Mouse (Mus musculus) mouse embryonic stem cell (cell line): ENCODE results near the gene Nipsnap2.
"Not testable (repeated sequence)": the region's sequence is repeated elsewhere in the genome, so short reads cannot be mapped to it uniquely, and the experiment has no call there.

Experiments
- in situ Hi-C, 2 experiments: fragments of 300-500 bp; cut with MboI; formaldehyde crosslinking; loops; 1 replicate in 1 of 2; 3 replicates in 1 of 2; pipeline ENCODE4 v1.14.3; 2019 to 2020; ENCODE audit warnings: low sequenced_read_pairs in 2 of 2, low pct_unique_long_range_greater_than_20kb in 1 of 2, mixed read lengths in 1 of 2; ENCODE audit not compliant: unreplicated experiment in 1 of 2

The Nipsnap2 gene

DNA sequence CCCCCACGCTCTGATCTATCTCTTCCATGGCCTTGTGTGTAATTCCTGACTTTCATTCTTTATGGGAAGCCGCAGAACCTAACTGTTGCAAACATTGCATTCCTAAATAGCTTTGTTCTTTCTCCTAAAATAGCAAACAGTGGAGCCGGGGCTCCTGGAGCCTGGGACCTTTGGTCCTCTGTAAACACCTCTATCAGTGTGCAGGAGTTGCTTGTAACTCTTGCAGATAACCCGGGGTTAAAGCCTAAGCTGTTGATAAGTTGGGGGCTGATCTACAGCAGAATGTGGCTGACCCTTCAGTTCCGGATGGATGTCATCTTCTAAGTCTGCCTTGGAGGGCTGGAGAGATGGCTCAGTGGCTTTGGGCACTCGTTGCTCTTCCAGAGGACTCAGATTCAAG is 19.2 kb downstream of the Nipsnap2 start:
- in situ Hi-C loops, result loop anchor here in 1 of 2 experiments (10.0 kb wide), 1 partner anchor 129 kb away; no protein-coding TSS in a partner anchor

DNA sequence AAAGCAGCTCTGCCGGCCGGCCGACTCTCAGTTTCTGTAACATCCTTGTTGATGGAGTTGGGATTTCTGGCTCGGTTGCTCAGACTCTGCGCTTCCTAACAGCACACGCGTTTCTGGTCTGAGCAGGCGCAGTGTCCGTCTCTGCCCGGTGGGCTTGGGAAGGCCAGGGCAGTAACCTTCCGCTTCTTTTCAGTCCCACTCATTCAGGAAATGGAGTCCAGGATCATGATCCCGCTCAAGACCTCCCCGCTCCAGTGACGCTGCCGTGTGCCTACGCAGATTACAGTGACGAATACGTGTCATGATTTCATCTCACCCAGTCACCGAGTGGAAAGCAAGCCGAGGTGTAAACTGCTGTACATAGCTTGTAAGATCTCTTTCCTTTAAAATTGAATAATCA is 32.0 kb downstream of the Nipsnap2 start:
- in situ Hi-C loops, result no loop called here

DNA sequence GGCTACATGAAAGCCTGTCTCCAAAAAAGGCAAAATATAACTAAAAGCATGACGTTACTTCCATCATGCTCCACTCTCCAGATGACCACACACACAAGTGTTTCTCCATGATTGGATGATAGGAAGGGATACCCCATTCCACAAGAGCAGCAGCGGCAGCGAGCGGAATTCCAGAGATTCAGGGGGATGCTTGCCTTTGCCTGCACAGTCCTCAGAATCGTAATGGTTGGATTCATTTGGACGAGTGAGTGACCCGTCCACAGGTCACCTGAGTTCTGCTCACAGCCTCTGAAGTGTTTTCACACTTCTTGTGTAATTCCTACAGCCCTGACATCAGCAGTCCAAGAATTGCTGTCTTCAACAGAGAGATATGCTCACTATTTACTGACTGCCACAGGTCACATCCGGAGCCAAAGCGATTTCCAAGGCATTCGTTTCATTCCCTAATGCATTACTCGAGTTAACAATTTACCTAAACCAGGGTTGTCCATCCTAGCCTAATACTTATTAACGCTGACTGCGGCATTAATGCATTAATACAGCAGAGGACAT is 35.1 kb downstream of the Nipsnap2 start:
- in situ Hi-C loops, result no loop called here

DNA sequence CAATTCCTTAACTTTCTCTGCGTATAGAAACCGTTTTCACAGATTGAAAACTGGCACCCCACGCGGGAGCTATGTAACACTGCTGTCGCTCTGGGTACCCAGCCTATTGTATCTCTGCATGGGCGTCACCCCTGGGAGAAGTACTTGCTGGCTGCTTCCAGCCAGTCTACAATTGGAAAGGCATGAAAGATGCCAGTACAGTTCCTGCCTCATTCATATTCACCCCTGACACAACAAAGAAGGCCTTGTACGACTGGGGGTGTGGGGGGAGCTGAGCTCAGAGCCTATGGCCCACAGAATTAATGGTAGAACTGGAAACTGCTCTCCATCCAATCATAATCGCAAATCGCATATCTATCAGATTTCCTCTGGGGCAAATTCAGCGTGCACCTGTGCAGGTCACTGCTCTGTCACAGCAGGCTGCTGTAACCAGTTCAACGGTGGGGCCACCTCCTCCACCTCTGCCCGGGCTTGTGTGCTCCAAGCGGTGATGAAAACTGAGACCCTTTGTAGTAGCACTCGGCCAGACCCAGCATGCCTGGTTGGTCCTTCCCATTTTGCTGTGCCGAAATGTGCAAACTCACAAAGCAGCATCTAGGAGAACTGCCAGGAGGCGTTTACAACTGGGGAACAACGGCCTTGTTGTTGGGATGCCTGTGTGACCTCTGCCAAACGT is 37.1 kb downstream of the Nipsnap2 start:
- in situ Hi-C loops, result no loop called here

DNA sequence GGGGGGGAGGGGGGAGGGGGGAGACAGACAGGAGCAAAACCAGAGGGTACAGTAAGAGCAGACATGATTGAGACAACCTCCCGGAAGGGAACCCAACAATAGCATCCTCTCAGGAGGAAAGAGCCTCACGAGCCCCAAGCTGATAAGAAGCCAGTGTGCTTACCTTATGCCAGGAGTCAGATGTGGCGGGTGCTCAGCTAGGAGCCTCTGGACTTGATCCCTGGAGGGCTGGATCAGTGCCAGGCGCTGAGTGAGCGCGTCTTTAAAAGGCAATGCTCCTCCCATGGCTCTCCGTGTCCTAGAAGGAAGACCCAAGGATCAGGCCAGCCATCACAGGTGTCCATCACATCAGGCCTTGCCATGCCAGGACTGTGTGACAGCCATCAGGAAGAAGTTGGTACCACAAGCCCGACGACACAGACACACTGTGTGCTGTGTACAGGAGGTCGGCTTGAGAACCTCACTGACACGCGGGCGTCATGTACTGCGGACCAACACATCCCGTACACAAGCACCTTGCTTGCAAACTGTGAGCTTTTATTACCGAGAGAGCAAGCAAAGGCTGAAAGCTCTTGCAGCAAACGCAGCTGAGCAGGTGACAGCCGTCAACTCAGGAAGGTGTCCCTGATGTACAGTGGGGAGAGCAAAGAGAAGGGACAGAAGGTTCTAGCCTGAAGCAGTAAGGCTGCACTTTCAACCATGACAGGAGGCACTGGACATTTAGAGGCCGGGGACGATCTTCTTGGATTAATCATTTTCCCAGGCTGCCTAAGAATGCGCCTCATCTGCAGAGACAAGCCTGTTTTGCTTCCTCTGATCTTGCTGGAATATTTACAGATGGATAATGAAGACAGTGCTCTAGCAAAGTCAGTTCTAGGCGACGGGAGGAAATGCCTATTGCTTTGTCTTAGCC is 45.8 kb downstream of the Nipsnap2 start:
- in situ Hi-C loops, result no loop called here

DNA sequence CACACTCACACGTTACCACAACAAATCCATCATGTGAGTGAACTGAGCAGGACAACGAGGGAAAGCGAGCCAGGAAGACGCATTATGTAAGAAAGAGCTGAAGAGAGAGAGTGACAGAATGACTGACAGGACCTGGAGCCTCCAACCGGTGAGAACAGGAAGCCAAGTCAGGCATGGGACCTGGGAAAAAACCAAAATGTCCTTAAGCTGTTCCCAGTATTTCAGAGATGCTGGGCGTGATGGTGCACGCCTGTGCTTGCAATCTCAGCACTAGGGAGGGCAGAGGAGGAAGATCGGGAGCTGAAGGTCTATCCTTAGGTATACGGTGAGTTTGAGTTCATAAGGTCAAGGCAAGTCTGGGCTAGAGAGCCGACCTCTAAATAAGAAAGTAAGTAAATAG is 47.6 kb downstream of the Nipsnap2 start:
- in situ Hi-C loops, result no loop called here

DNA sequence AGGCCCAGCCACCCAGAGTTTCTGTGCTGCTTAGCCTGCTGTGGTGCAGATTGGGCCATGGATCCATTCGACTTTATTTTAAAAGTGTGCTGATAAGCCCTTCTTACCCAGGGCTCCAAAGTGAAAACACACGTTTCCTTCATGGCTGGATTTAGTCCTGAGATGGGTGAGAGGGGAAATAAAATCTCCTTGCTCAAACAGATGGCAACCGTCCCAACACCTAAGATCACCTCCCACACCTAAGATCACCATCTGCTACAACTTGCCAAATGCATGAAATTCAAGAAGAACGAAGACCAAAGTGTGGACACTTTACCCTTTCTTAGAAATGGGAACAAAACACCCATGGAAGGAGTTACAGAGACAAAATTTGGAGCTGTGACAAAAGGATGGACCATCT is 48.5 kb downstream of the Nipsnap2 start:
- in situ Hi-C loops, result not testable (repeated sequence)

DNA sequence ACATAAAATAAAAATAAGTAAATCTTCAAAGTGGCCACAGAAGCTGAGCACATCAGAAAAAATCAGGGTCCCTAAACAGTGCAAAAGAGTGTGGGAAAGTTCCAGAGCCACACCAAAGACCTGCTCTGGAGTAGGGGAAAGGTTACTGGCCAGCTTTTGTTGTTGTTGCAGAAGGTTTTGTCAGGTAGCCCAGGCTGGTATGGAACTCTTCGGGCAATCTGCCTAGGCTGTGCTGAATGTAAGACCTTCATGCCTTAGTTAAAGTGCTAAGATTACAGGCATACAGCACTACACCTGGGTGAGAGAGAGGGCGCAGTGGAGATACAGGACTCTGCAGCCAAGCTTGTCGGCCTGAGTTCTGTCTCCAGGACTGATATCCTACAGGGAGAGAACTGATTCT is 49.8 kb downstream of the Nipsnap2 start:
- in situ Hi-C loops, result no loop called here

DNA sequence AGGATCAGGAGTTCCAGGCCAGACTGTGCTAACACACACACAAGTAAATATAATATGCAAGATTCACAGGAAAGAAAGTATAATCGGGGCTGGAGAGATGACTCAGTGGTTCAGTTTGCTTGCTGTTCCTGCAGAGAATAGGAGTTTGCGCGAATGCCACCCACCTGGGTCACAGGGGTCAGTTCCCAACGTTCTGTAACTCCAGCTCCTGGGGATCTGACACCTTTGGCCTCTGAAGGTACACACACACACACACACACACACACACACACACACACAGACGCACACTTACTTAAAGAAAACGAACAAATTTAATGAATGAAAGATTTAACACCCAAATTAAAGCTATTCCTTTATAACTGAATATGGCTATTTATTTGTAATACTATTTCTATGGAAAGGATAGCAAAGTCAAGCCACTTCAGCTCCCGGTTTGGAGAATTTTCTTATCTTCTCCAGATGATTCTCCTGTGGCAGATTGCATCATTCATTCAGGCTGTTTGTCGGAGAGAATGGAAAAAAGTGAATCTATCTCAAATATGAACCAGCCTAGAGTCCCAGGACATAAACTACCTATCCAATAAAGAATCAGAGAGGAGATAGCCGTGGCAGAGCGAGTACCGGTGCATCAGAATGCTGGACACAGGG is 53.6 kb downstream of the Nipsnap2 start:
- in situ Hi-C loops, result no loop called here

DNA sequence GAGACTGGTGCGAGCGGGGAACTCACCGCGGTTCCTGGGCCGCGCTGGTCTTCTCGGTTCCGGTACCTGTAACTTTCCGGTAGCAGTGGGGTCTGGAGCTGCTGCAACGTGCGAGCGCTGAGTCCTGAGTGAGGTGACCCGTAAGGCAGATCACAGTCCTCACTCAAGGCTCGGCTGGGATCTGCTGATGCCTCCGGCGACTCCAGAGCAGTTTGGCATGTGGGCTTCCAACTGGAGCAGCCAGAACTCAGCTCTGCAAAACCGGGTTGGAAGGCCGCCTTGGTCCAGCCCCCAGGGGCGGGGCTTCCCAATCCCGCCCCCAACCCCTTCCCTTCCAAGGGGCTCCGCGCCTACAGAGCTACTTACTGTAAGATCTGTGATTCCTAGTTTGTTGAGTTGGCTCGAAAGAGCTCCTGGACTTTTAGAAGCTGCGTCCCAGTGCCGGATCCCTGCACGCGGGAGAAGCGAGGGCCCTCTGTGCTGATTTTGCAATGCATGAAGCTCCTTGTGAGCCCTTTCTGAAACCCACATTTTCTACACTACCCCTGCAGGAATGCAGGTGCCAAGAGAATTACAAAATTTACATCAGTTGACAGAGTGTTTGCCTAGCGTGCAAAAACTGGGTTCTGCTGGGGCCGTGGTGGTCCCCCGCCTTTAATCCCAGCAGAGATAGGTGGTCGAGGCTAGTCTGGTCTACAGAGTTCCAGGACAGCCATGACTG is 54.3 kb downstream of the Nipsnap2 start:
- in situ Hi-C loops, result no loop called here

DNA sequence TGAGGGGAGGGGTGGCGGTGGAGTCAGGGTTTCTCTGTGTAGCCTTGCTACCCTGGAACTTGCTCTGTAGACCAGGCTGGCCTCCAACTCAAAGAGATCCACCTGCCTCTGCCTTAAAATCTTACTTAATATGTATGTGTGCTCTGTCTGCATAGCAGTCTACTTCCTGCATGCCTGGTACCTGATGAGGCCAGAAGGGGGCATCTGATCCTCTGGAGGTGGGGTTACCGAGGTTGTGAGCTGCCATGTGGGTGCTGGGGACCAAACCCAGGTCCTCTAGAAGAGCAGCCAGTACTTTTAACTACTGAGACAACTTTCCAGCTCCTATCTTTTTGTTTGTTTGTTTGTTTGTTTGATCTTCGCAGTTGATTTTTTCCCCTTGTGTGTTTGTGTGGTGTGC is 55.3 kb downstream of the Nipsnap2 start:
- in situ Hi-C loops, result no loop called here

DNA sequence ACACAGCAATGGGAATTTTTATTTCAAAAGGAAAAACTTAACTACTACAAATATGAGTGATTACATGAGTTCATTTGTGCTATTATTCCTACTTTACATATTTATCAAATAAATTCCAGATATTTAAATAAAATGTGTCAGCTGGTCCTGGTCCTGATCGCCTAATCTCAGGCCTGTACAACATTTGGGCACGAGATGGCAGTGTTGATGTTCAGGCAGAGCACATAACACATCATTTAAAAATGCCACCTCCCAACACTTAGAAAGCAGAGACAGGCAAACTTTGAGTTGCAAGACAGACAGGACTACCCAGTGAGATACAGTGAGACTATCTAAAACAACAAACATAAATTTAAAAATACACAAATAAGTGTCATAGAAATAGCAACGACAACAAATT is 57.3 kb downstream of the Nipsnap2 start:
- in situ Hi-C loops, result no loop called here

DNA sequence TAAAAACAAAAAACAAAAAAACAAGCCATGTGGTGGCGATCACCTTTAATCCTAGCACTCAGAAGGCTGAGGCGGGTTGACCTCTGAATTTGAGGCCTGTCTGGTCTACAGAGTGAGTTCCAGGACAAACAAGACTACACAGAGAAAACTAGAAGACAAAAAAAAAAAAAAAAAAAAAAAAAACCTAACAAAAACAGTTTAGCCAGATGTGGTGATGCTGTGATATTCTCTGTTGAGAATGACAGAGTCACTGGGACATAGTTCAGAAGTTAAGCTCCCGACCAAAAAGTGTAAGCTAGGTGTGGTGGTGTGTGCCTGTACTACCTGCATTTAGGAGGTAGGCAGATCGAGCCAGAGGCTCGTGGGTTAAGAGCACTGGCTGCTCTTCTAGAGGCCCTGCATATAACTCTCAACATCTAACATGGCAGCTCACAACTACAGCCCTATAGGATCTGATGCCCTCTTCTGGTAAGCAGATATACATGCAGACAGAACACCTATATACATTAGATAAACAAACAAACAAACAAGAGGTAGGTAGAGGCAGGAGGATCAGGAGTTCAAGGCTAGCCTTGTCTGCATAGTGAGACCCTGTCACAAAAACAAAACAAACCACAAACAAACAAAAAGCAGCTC is 60.5 kb downstream of the Nipsnap2 start:
- in situ Hi-C loops, result no loop called here

DNA sequence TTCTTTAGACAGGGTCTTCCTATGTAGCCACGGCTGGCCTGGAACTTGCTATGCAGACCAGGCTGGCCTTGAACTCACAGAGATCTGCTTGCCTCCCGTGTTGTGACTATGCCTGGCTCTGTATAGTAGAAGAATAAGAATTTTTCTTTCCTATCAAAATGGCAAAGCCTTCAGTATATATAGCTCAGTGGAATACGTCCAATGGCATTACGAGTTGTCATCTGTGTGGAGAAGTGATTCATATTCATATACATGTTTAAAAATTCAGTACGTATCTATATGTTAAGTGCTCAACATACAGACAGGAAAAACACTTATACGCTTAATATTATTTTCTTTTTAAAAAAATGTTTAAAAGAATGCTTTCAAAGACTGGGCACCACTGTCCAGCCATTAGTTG is 61.3 kb downstream of the Nipsnap2 start:
- in situ Hi-C loops, result no loop called here

DNA sequence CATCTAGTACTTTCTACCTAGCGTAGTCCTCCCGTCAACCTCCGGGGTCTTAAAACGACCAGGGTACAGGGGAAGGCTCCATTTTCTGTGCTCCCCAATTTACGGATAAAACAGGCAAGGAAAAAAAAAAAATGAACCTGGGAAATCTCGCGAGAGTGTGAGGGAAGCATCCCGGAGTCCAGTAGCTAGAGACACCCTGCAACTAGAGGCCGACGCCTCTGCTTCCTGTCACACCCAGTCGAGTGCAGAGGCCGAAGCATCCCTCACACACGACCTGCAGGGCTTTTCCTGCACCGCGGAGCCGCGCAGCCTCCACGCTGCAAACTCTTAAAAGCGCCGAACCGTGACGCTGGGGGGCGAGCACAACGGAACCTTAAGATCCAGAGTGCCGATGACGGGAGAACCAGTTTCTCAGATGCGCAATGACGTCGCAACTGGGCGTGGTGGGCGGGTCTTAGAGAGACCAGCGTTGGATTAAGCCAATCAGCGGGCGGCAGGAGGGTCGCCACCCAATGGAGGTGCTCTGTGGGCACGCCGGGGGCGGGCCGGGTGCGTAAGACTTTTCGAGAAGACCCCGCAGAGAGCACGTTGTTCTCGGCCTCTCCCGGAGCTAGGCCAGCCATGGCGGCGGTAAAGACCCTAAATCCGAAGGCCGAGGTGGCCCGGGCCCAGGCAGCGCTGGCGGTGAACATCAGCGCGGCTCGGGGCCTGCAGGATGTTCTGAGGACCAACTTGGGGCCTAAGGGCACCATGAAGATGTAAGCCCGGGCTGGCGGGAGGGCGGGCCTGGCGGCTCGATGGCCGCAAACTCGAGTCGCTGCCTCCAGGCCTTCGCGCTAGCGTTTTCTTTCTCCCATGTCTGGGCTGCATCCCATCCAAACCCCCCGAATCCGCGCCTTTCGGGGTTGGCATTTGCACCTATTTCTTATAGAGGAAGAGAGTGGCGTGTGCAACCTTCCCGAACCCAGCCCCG is 62.2 kb downstream of the Nipsnap2 start, which contains the start of gene Psph:
TSS of gene Psph (minus strand) at position 632 of the 973 bp plus-strand sequence.
- in situ Hi-C loops, result no loop called here

DNA sequence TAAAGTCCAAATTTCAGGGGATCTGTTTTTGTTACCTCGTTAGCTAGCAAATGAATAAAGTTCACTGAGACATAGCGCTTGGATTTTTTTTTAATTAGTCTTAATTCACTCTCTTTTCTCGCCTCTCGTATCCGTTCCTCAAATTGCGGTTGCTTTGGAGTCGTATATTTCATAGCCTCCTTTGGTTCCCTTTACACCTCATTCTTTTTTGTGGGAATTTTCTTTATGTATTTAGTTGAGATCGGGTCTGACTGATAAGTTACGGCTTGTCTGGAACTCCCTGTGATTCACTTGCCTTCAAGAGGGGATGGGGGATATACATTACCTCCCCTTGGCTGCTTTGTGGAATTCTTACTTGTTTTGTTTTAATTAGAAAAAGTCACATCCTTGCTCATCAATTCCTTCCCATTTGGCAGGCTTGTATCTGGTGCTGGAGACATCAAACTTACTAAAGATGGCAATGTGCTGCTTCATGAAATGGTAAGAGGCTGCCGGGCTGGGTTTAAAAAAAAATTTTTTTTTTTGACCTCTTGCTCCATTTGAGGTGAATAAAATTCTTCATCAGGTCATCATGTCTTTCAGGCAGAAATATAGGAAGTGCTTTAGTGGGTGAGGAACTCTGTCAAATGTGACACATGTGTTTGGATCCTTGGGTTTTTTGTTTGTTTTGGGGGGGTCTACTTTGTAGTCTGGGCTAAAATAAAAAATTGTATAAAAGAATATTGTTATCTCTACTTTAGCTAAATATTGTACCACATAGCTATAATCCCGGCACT is 63.1 kb downstream of the Nipsnap2 start:
- in situ Hi-C loops, result no loop called here
